Mouse (Mus musculus): ENCODE measurements at regions not wholly inside any gene's neighbourhood (a gene's known extent, or its start where the extent isn't known, plus 50 kb on each side); places are given as distances from the start of the nearest gene placed in this dataset.

GRCm38 (mm10) chr11:17759224-17759623 is 194.5 kb downstream of the Etaa1 start:
- no peak for TF ChIP-seq CTCF (IDR thresholded peaks at IDR 0.05; ENCODE audit: low read depth, low read length)
- no peak for TF ChIP-seq POLR2AphosphoS5 (IDR thresholded peaks at IDR 0.05; ENCODE audit: insufficient replicate concordance, low read depth, low read length)

Measured in G1E (cell line).